Mouse (Mus musculus) forebrain, embryonic 13.5 days (tissue): ENCODE results near the gene Nmu. TPM values are rescaled to one million over a fixed set of nuclear protein-coding genes. Genes with fewer than 3 reads are reported as not detected.

Experiments
- ATAC-seq: fragments of 200-750 bp; cut with Nextera tagmentation; 2 replicates; pipeline ENCODE4 v1.8.0; 2017
- H3K27ac ChIP-seq: fragments of 300-500 bp; sonication (generic); 2 replicates; pipeline ENCODE4 v1.5.1; 2015; ENCODE audit warnings: inconsistent platforms, mild to moderate bottlenecking, moderate library complexity
- H3K27me3 ChIP-seq: fragments of 300-500 bp; sonication (generic); 2 replicates; pipeline ENCODE4 v1.6.1; 2015; ENCODE audit warnings: mild to moderate bottlenecking, inconsistent platforms
- H3K36me3 ChIP-seq: fragments of 300-500 bp; sonication (generic); 2 replicates; pipeline ENCODE4 v1.6.1; 2015; ENCODE audit warnings: mild to moderate bottlenecking, inconsistent platforms; ENCODE audit not compliant: poor library complexity, severe bottlenecking
- H3K4me1 ChIP-seq: fragments of 300-500 bp; sonication (generic); 2 replicates; pipeline ENCODE4 v1.6.1; 2015; ENCODE audit warnings: inconsistent platforms
- H3K4me2 ChIP-seq: fragments of 300-500 bp; sonication (generic); 2 replicates; pipeline ENCODE4 v1.6.1; 2015; ENCODE audit warnings: inconsistent platforms, mild to moderate bottlenecking, moderate library complexity
- H3K4me3 ChIP-seq: fragments of 300-500 bp; sonication (generic); 2 replicates; pipeline ENCODE4 v1.5.1; 2015; ENCODE audit warnings: mild to moderate bottlenecking, inconsistent platforms
- H3K9ac ChIP-seq: fragments of 300-500 bp; sonication (generic); 2 replicates; pipeline ENCODE4 v1.6.1; 2015; ENCODE audit warnings: mild to moderate bottlenecking, inconsistent platforms
- H3K9me3 ChIP-seq: fragments of 300-500 bp; sonication (generic); replicated peaks from 2 replicates; pipeline ENCODE4 v1.6.1; 2016; ENCODE audit warnings: inconsistent platforms
- WGBS: fragments of 180-500 bp; shearing (Covaris S2); methylation state at CpG from one replicate; pipeline ENCODE4 v1.1.7; 2015; 5-methylcytosine and 5-hydroxymethylcytosine counted together
- polyA plus RNA-seq: library from polyadenylated mRNA; unstranded; fragments of >200 nt; fragmentation: Nextera tagmentation; extraction: Ambion mirVana; gene quantifications from 2 replicates; pipeline ENCODE4 v1.2.1, GENCODE M21; 2015

Gene Nmu
- polyA plus RNA-seq, 1 experiment from 2014 or later: not detected

DNA sequence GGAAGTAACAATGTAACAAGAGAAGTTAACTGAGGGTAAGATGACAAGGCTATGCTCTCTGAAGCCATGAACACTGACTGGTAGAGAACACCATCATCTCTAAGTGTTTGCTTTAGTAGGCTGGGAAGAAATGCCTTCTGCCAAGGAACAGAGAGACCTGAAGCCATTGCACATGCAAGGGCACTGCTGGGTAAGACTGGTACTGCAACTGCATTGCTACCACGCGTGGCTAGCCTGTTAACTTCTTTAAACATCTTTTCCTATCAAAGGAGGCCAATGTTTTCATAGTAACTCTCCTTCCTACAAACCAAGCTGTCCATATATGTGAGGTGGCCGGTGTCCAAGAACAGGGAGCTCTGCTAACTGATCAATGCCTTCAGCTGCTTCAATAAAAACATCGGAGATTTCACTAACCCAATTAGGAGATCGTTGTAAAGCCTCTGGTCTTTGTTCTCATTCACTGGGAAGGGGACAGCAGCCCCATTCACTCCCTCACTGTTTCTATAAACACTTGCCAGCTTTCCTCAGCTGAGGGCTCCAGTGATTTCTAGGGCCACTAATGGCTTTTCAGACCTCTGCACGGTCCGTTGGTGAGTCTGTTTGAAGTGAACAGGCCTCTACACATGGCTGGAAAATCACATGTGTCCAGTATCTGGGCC lies 11.5 kb downstream of the Nmu start:
- Histone ChIP-seq H3K4me1 (peaks cover 12% of the 10 kb centered on the region; the same call in 1 of the 2 replicates), H3K27ac (0 out of 2 replicates have a peak overlapping the region, but pooled peaks have one; percentile 10), H3K9me3 (no peaks in the 10 kb centered on the region), H3K36me3 (no peaks in the 10 kb centered on the region), H3K4me2 (no peak overlapping the region), H3K4me3 (no peak overlapping the region), H3K27me3 (0 out of 2 replicates have a peak, but pooled peaks cover 3% of the 10 kb centered on the region), H3K9ac (no peak overlapping the region)
- 11% methylated on average over 7 of the region's 7 CpGs for WGBS
- ATAC-seq: peak; percentile 92

- Histone ChIP-seq H3K4me3 (no peak overlapping the region), H3K4me1 (peaks cover 17% of the 10 kb centered on the region; the same call in 1 of the 2 replicates), H3K27ac (no peak overlapping the region), H3K36me3 (no peaks in the 10 kb centered on the region), H3K4me2 (no peak overlapping the region), H3K9me3 (no peaks in the 10 kb centered on the region), H3K9ac (no peak overlapping the region), H3K27me3 (0 out of 2 replicates have a peak, but pooled peaks cover 3% of the 10 kb centered on the region)
- ATAC-seq: no peak
- 73% methylated on average over 5 of the region's 5 CpGs for WGBS
Measured at GRCm38 (mm10) chr5:76351537-76351936, 12.1 kb downstream of the Nmu start.

GRCm38 (mm10) chr5:76346137-76346536 lies 17.5 kb downstream of the Nmu start:
- no peak overlapping the region for H3K4me3 ChIP-seq

DNA sequence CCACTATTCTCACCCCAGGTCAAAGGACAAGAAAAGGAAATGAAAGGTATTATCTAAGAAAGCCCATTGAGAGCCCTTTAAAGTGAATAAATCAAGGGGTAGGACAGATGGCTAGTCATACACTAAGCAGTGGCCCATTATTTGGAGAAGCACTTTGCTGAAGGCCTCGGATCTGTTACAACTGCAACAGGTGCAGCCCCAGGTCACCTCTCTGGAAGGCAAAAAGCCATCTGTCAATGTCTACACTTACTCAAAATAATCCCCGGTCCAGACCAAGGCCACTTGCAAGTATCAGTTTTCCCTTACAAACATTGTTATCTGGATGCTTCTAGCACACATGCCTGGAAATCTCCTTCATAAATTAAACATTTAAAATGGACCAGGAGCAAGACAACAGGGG lies 22.7 kb downstream of the Nmu start:
- H3K4me1 ChIP-seq: peaks cover 4% of the 10 kb centered on the region; the same call in 1 of the 2 replicates
- 87% methylated on average over 2 of the region's 2 CpGs for WGBS
- H3K9me3 ChIP-seq: no peaks in the 10 kb centered on the region
- ATAC-seq: no peak
- H3K27me3 ChIP-seq: no peaks in the 10 kb centered on the region
- H3K27ac ChIP-seq: no peak overlapping the region
- H3K4me2 ChIP-seq: no peak overlapping the region
- no peak overlapping the region for H3K4me3 ChIP-seq
- no peak overlapping the region for H3K9ac ChIP-seq
- H3K36me3 ChIP-seq: no peaks in the 10 kb centered on the region

More at GRCm38 (mm10) chr5:76346137-76346536, 17.5 kb downstream of the Nmu start:
- peak; percentile 94 for ATAC-seq
- no peak overlapping the region for H3K9ac ChIP-seq
- no peaks in the 10 kb centered on the region for H3K27me3 ChIP-seq
- WGBS: 25% methylated on average over 2 of the region's 2 CpGs
- no peaks in the 10 kb centered on the region for H3K36me3 ChIP-seq
- peaks cover 17% of the 10 kb centered on the region for H3K4me1 ChIP-seq
- H3K27ac ChIP-seq: no peak overlapping the region; the same call in 1 of the 2 replicates
- no peaks in the 10 kb centered on the region for H3K9me3 ChIP-seq
- H3K4me2 ChIP-seq: no peak overlapping the region

DNA sequence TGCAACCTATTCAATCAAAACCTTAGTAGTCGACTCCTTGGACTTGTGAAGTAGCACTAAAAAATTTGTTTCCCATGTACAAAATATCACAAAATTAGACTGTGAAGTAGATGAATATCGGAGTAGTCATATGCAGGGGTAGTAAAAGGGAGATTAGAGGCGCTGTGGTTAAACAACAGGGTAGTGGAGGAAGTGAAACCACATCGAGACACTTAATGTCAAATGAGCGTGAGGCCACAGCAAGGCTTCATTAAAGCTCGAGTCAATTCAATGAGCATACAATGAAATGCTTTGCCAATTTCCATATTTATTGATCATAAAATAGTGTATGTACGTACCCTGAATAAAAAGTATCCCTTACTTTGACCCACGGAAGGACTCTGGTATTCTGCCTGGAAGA lies 26.5 kb downstream of the Nmu start:
- no peak for ATAC-seq
- H3K4me1 ChIP-seq: no peaks in the 10 kb centered on the region
- H3K9ac ChIP-seq: no peak overlapping the region

DNA sequence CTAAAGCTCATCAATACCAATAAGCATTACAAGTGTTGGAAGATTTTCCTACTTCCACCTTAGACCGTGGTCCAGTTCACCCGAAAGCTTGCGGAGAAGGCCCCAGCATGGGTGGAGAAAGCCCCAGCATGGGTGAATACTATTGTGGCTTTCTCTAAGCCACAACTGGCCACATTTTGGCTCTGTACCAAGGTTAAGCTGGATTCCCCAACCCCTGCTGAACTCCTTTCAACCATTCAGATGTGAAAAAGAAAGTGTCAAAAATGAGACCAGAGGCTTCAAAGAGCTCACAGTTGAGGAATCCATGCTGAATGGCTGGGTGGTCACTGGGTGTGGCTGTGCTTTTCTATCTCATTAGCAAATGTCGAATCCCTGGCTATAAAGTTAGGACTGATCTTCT lies 29.8 kb downstream of the Nmu start:
- Histone ChIP-seq H3K27ac (no peak overlapping the region), H3K4me1 (no peaks in the 10 kb centered on the region), H3K4me3 (no peak overlapping the region), H3K9me3 (no peaks in the 10 kb centered on the region), H3K36me3 (no peaks in the 10 kb centered on the region), H3K27me3 (no peaks in the 10 kb centered on the region), H3K4me2 (no peak overlapping the region), H3K9ac (no peak overlapping the region)
- 45% methylated on average over 4 of the region's 4 CpGs for WGBS
- ATAC-seq: no peak

More for the DNA sequence above, 26.5 kb downstream of the Nmu start:
- H3K27me3 ChIP-seq: no peaks in the 10 kb centered on the region
- H3K36me3 ChIP-seq: no peaks in the 10 kb centered on the region
- WGBS: 88% methylated on average over 8 of the region's 8 CpGs
- no peak overlapping the region for H3K4me3 ChIP-seq
- no peak overlapping the region for H3K27ac ChIP-seq
- H3K4me2 ChIP-seq: no peak overlapping the region
- no peaks in the 10 kb centered on the region for H3K9me3 ChIP-seq

GRCm38 (mm10) chr5:76330953-76331352 lies 32.6 kb downstream of the Nmu start, which contains the start of gene Pdcl2:
TSS of gene Pdcl2 (minus strand) at chr5:76331156.
- Histone ChIP-seq H3K27ac (no peak within 1 kb of the TSS), H3K9ac (no peak within 1 kb of the TSS), H3K4me3 (no peak within 1 kb of the TSS), H3K9me3 (no peaks in the 10 kb centered on the region), H3K36me3 (no peaks in the 10 kb centered on the region), H3K4me1 (no peaks in the 10 kb centered on the region), H3K4me2 (no peak within 1 kb of the TSS), H3K27me3 (no peaks in the 10 kb centered on the region)
- no peak for ATAC-seq
- 88% methylated on average over 7 of the region's 7 CpGs for WGBS

GRCm38 (mm10) chr5:76327296-76327695 lies 36.3 kb downstream of the Nmu start:
- H3K27me3 ChIP-seq: no peaks in the 10 kb centered on the region
- H3K4me3 ChIP-seq: no peak overlapping the region
- H3K9me3 ChIP-seq: no peaks in the 10 kb centered on the region
- ATAC-seq: no peak
- H3K27ac ChIP-seq: no peak overlapping the region
- H3K4me2 ChIP-seq: no peak overlapping the region
- no peaks in the 10 kb centered on the region for H3K4me1 ChIP-seq
- H3K36me3 ChIP-seq: no peaks in the 10 kb centered on the region
- no peak overlapping the region for H3K9ac ChIP-seq
- WGBS: 47% methylated on average over 2 of the region's 2 CpGs

GRCm38 (mm10) chr5:76325113-76325512 lies 38.5 kb downstream of the Nmu start:
- H3K27me3 ChIP-seq: no peaks in the 10 kb centered on the region
- no peak overlapping the region for H3K9ac ChIP-seq
- H3K9me3 ChIP-seq: no peaks in the 10 kb centered on the region
- H3K4me1 ChIP-seq: peaks cover 5% of the 10 kb centered on the region; the same call in 1 of the 2 replicates
- no peak overlapping the region for H3K27ac ChIP-seq
- H3K36me3 ChIP-seq: no peaks in the 10 kb centered on the region
- WGBS: 91% methylated on average over 4 of the region's 4 CpGs
- no peak overlapping the region for H3K4me3 ChIP-seq
- H3K4me2 ChIP-seq: no peak overlapping the region
- ATAC-seq: no peak

DNA sequence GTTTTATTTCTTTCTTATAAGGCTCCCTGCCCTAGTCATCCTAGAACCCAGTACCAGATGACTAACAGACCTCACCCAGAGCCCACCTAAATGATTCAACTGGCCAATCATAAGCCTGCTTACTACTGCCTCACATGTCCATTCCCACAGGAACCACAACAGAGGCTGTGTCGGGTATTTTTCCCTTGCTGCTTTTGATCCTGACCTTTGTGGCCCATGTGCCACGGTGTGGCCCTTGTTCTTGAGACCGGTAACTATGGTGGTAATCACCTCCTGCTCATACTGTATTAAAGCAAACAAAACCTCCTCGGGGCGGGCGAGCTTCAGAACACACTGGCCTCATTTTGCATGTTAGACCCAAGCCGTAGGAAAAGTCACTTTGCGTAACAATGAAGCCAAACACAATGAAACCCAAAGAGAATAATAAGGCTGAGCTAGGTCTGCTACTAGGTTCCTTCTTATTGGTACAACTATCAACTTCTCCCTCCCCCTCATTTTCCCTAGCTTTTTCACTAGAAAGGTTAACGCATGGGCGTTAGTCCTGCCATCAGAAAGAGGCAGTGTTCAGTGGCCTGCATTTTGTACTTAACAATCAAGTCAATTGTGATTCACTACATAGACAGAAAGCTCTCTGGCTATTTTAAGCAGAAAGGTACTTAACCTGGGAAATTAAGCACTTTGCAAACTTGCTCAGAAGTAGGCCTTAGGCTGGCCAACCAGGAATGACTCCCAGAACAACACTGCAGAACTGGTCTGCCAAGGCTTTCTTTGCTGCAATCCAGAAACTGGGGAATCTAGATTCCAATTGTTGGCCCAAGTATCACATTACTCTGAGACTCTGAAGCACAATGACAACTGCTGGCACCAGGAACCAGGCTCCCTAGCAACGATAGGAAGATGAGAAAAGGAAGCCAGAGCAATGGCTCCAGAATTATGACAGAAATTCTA lies 42.1 kb downstream of the Nmu start:
- Histone ChIP-seq H3K27me3 (no peaks in the 10 kb centered on the region), H3K4me1 (peaks cover 5% of the 10 kb centered on the region; the same call in 1 of the 2 replicates), H3K9me3 (no peaks in the 10 kb centered on the region), H3K27ac (no peak overlapping the region), H3K4me2 (no peak overlapping the region), H3K9ac (no peak overlapping the region), H3K4me3 (no peak overlapping the region), H3K36me3 (no peaks in the 10 kb centered on the region)
- WGBS: 18% methylated on average over 11 of the region's 11 CpGs
- no peak for ATAC-seq

DNA sequence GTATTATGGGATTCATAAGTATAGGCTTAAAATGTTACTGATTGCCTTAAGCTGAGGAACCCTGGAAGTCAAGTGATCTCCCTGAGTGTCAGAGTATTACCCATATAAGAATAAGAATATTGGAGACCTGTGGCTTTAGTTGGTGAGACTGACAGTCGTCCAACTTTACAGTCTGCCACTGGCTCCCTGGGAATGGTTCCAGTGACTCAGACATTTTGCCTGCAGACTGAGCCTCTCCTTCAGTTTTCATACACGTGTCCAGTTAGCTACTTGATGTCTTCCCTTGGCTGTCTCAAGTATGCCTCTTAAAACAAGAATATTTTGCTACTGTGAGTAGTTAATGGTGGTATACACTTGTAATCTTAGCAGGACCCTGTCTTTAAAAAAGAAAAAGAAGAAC lies 55.4 kb downstream of the Nmu start:
- Histone ChIP-seq H3K27me3 (no peaks in the 10 kb centered on the region), H3K9me3 (no peaks in the 10 kb centered on the region), H3K4me1 (peaks cover 7% of the 10 kb centered on the region), H3K36me3 (no peaks in the 10 kb centered on the region), H3K9ac (no peak overlapping the region), H3K4me2 (no peak overlapping the region), H3K4me3 (no peak overlapping the region), H3K27ac (no peak overlapping the region)
- WGBS: 79% methylated on average over 2 of the region's 2 CpGs
- no peak for ATAC-seq

GRCm38 (mm10) chr5:76306261-76306660 lies 57.3 kb downstream of the Nmu start:
- Histone ChIP-seq H3K4me3 (no peak overlapping the region), H3K27ac (no peak overlapping the region), H3K9me3 (no peaks in the 10 kb centered on the region), H3K36me3 (no peaks in the 10 kb centered on the region), H3K4me1 (peaks cover 20% of the 10 kb centered on the region), H3K27me3 (no peaks in the 10 kb centered on the region), H3K9ac (no peak overlapping the region), H3K4me2 (no peak overlapping the region)
- 80% methylated on average over 3 of the region's 3 CpGs for WGBS
- ATAC-seq: no peak
